Mouse (Mus musculus) ES-Bruce4 (cell line): ENCODE measurements at regions not wholly inside any gene's neighbourhood (a gene's known extent, or its start where the extent isn't known, plus 50 kb on each side); places are given as distances from the start of the nearest gene placed in this dataset.

ENCODE experiments used
- H3K27ac ChIP-seq: 2 replicates; pipeline ENCODE4 v1.5.1; 2012; ENCODE audit warnings: low read length, inconsistent platforms; ENCODE audit not compliant: insufficient read depth
- H3K27me3 ChIP-seq: 2 replicates; pipeline ENCODE4 v1.6.1; 2012; ENCODE audit warnings: mild to moderate bottlenecking, low read length, inconsistent platforms; ENCODE audit not compliant: control insufficient read depth, poor library complexity, insufficient read depth, severe bottlenecking
- H3K36me3 ChIP-seq: 2 replicates; pipeline ENCODE4 v1.6.1; 2012; ENCODE audit warnings: inconsistent platforms, mild to moderate bottlenecking, low read length, moderate library complexity; ENCODE audit not compliant: control insufficient read depth, poor library complexity, insufficient read depth, severe bottlenecking
- H3K4me1 ChIP-seq: one replicate; pipeline ENCODE4 v1.8.1; 2011; ENCODE audit warnings: low read length; ENCODE audit not compliant: control insufficient read depth, insufficient read depth
- H3K4me3 ChIP-seq: 2 replicates; pipeline ENCODE4 v1.5.1; 2011; ENCODE audit warnings: low read depth, mild to moderate bottlenecking, low read length
- H3K9ac ChIP-seq: 2 replicates; pipeline ENCODE4 v1.6.1; 2012; ENCODE audit warnings: low read depth, mild to moderate bottlenecking, inconsistent platforms; ENCODE audit not compliant: poor library complexity, severe bottlenecking
- H3K9me3 ChIP-seq: replicated peaks from 2 replicates; pipeline ENCODE4 v1.6.1; 2012; ENCODE audit warnings: mild to moderate bottlenecking, low read length, inconsistent platforms; ENCODE audit not compliant: control insufficient read depth, poor library complexity, insufficient read depth, severe bottlenecking
- CTCF ChIP-seq: IDR thresholded peaks from one replicate; pipeline ENCODE4 v1.8.1; 2011; ENCODE audit warnings: low read depth, low read length
- EP300 ChIP-seq: IDR thresholded peaks from 2 replicates; pipeline ENCODE4 v1.6.1; 2011; ENCODE audit warnings: low read depth, low read length; ENCODE audit not compliant: insufficient read depth
- POLR2A ChIP-seq: IDR thresholded peaks from one replicate; pipeline ENCODE4 v1.8.1; 2011; ENCODE audit warnings: low read length; ENCODE audit not compliant: insufficient read depth

DNA sequence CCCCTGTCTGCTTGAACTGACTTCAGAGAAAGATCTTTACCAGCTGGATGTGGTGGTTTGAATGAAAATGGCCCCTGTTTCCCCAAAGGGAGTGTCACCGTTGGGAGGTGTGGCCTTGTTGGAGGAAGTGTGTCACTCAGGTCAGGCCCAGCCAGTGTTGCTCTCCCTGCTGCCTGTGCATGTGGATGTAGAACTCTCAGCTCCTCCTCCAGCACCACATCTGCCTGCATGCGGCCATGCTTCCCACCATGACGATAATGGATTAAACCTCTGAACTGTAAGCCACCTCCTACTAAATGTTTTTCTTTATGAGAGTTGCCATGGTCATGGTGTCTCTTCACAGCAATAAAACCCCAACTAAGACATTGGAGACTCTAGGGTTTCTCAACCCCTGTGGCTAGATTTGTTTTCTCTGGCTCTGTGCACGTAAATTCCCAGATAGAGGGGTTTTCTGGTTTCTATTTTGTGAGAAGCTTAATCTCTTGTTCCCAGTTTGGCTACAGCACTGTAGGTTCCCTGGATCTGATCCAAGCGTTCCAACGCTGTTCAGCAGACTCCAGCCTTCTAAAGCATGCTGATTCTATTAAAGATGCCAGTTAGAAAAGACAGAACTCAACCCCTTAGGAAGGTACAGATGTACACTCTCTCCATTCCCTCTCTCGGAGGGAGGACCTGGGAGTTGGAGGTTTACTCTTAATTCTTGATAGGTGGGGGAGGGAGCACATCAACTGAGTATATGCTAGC lies 695.2 kb upstream of the Gm19410 start:
- no peak overlapping the region for H3K27ac ChIP-seq
- H3K9ac ChIP-seq = no peak overlapping the region
- H3K9me3 ChIP-seq = no peaks in the 10 kb centered on the region
- no peaks in the 10 kb centered on the region for H3K27me3 ChIP-seq
- no peaks in the 10 kb centered on the region for H3K4me1 ChIP-seq
- no peaks in the 10 kb centered on the region for H3K36me3 ChIP-seq
- TF ChIP-seq EP300 (no peak), CTCF (no peak), POLR2A (no peak)
- H3K4me3 ChIP-seq = no peak overlapping the region

DNA sequence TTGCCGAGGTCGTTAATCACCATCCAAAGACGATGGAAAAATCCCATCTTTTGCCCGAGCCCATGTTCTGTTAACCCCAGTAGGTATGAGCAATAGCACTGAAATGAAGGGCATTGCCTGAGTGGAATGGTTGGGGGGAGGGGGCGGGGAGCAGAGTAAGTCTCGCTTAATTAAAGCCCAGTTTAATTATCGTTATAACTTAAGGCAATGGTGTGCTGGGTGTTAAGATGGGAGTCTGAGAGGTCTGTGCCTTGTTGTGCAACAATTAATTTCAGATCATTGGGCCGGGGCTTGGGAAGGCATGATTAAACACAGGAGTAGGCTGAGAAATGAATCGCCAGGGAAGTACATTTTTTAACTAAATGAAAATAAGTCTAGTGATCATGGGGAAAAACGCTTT lies 689.6 kb upstream of the Gm19410 start:
- no peak overlapping the region for H3K4me3 ChIP-seq
- TF ChIP-seq CTCF (no peak), EP300 (no peak), POLR2A (no peak)
- no peaks in the 10 kb centered on the region for H3K27me3 ChIP-seq
- no peaks in the 10 kb centered on the region for H3K4me1 ChIP-seq
- no peak overlapping the region for H3K27ac ChIP-seq
- H3K9ac ChIP-seq = no peak overlapping the region
- no peaks in the 10 kb centered on the region for H3K36me3 ChIP-seq
- no peaks in the 10 kb centered on the region for H3K9me3 ChIP-seq

DNA sequence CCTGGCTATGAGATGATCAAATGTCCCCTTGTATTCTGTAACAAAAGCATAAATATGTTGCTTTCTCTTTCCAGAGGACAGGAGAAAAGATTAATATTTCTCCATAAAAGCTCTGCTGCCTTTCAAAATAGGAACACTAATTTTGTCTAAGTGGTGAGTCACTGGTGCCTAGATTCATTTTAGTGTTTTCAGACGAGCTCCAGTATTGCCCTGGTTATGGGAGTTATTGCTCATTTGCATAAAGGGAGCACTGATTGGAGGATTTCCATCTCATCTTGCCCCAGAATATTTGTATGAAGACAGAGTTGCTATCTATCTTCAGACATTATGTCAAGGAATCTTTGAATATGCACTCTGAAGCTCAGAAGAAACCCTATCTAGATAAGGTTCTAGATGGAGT lies 682.4 kb upstream of the Gm19410 start:
- H3K9me3 ChIP-seq = peaks cover 7% of the 10 kb centered on the region
- no peak overlapping the region for H3K4me3 ChIP-seq
- no peaks in the 10 kb centered on the region for H3K4me1 ChIP-seq
- no peak overlapping the region for H3K9ac ChIP-seq
- no peaks in the 10 kb centered on the region; the same call in 1 of the 2 replicates for H3K36me3 ChIP-seq
- TF ChIP-seq POLR2A (no peak), EP300 (no peak), CTCF (no peak)
- H3K27me3 ChIP-seq = peaks cover 6% of the 10 kb centered on the region
- H3K27ac ChIP-seq = no peak overlapping the region

DNA sequence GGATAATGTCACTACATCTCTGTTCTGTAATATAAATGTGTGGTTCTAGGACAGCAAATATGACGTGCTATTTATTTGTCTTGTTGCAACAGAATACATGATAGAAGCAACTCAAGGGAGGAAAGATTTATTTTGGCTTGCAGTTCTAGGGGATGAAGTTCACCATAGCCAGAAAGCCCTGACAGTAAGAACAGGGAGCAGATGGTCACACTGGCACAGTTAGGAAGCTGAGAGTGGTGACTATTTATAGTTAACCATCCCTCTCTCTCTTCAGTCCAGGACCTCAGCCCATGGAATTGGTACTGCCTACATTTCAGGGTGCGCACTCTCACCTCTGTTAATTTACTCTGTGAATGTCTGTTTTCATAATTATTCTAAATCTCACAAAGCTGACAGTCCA lies 678.5 kb upstream of the Gm19410 start:
- H3K9me3 ChIP-seq = peaks cover 11% of the 10 kb centered on the region
- TF ChIP-seq EP300 (no peak), CTCF (no peak), POLR2A (no peak)
- H3K9ac ChIP-seq = no peak overlapping the region
- H3K4me3 ChIP-seq = no peak overlapping the region
- no peak overlapping the region for H3K27ac ChIP-seq
- H3K36me3 ChIP-seq = no peaks in the 10 kb centered on the region
- peaks cover 6% of the 10 kb centered on the region for H3K27me3 ChIP-seq
- no peaks in the 10 kb centered on the region for H3K4me1 ChIP-seq

DNA sequence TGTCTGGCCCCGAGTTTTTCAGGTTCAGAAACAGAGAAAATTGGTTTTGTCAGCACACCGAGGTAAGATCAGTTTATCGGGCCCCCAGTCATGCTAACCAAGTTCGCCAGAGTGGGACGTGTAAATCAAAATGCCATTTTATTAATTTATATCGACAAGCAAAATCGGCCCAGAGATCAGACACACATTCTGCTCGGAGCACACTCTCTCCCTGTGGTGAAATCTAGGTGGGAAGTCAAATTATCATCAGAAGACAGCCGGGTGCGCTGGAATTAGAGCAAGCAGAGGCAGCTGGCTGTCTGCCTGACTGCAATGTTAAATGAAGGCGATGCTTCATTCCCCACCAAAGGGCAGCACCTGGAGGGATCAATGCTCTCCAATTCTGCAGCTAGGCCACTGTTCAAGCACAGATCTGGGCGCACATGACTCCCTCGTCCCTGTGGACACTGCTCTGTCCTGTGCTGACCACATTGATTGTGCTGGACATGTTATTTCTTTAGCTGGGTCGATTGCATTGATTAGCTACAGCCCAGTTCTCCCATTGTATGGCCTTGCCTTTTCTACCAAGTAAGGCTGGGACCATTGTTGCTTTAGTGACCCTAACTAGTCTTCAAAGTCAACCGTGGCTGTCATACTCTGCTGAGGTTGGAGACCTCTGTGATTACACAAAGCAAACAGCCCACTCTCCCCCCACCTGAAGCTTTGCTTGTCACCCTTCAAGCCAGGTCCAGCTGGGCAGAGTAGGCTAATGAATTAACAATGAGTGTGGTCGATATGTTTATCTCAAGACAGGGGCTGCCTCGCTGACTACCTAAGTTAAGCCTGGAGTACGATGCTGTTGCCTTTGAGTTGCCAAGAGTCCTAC lies 677.0 kb upstream of the Gm19410 start:
- H3K9me3 ChIP-seq = peaks cover 11% of the 10 kb centered on the region
- TF ChIP-seq EP300 (no peak), CTCF (no peak), POLR2A (no peak)
- H3K36me3 ChIP-seq = no peaks in the 10 kb centered on the region
- H3K27me3 ChIP-seq = peaks cover 6% of the 10 kb centered on the region
- no peaks in the 10 kb centered on the region for H3K4me1 ChIP-seq
- H3K27ac ChIP-seq = no peak overlapping the region
- H3K4me3 ChIP-seq = no peak overlapping the region
- no peak overlapping the region for H3K9ac ChIP-seq

DNA sequence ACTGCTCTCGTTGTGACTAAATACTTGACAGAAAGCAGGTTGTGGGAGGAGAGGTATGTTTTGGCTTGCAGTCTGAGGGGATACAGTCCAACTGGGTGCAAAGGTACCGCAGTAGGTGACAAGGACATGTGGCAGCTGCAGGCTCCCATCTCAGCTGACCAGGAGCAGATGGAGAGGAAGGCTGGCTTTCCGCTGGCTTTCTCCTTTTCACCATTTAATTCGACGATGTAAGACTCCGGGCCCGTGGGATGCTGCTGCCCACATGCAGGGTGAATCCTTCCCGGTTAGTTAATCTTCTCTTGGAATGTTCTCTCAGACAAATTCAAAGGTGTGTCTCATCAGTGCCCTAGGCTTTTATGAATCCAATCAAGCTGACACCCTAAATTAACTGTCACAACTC lies 676.1 kb upstream of the Gm19410 start:
- H3K36me3 ChIP-seq = no peaks in the 10 kb centered on the region
- TF ChIP-seq POLR2A = no peak
- TF ChIP-seq CTCF = no peak
- no peak for TF ChIP-seq EP300
- no peak overlapping the region for H3K4me3 ChIP-seq

More for the DNA sequence above, 676.1 kb upstream of the Gm19410 start:
- Histone ChIP-seq H3K9ac (no peak overlapping the region), H3K27me3 (peaks cover 6% of the 10 kb centered on the region), H3K4me1 (no peaks in the 10 kb centered on the region), H3K9me3 (peaks cover 11% of the 10 kb centered on the region), H3K27ac (no peak overlapping the region)
